Mouse (Mus musculus) liver, embryonic 15.5 days (tissue): Measurements from ENCODE around the gene Prr5. TPM values are rescaled to one million over a fixed set of nuclear protein-coding genes. Genes with fewer than 3 reads are reported as not detected.

Experiments used
- ATAC-seq: fragments of 200-750 bp; cut with Nextera tagmentation; 2 replicates; pipeline ENCODE4 v1.8.0; 2017; ENCODE audit warnings: moderate number of reproducible peaks, mild to moderate bottlenecking, moderate library complexity; ENCODE audit not compliant: insufficient read depth
- H3K27ac ChIP-seq: fragments of 300-500 bp; sonication (generic); replicated peaks from 2 replicates; pipeline ENCODE4 v1.5.1; 2015; ENCODE audit warnings: mild to moderate bottlenecking, inconsistent platforms
- H3K27me3 ChIP-seq: fragments of 300-500 bp; sonication (generic); 2 replicates; pipeline ENCODE4 v1.6.1; 2015; ENCODE audit warnings: mild to moderate bottlenecking, inconsistent platforms
- H3K36me3 ChIP-seq: fragments of 300-500 bp; sonication (generic); replicated peaks from 2 replicates; pipeline ENCODE4 v1.6.1; 2015; ENCODE audit warnings: moderate library complexity, mild to moderate bottlenecking, inconsistent platforms
- H3K4me1 ChIP-seq: fragments of 300-500 bp; sonication (generic); replicated peaks from 2 replicates; pipeline ENCODE4 v1.6.1; 2015; ENCODE audit warnings: inconsistent platforms
- H3K4me2 ChIP-seq: fragments of 300-500 bp; sonication (generic); 2 replicates; pipeline ENCODE4 v1.6.1; 2015; ENCODE audit warnings: moderate library complexity, mild to moderate bottlenecking, inconsistent platforms
- H3K4me3 ChIP-seq: fragments of 300-500 bp; sonication (generic); replicated peaks from 2 replicates; pipeline ENCODE4 v1.5.1; 2015; ENCODE audit warnings: mild to moderate bottlenecking, inconsistent platforms
- H3K9ac ChIP-seq: fragments of 300-500 bp; sonication (generic); 2 replicates; pipeline ENCODE4 v1.6.1; 2015; ENCODE audit warnings: moderate library complexity, mild to moderate bottlenecking, inconsistent platforms
- H3K9me3 ChIP-seq: fragments of 300-500 bp; sonication (generic); replicated peaks from 2 replicates; pipeline ENCODE4 v1.6.1; 2016; ENCODE audit warnings: inconsistent platforms
- WGBS: fragments of 180-500 bp; shearing (Covaris S2); methylation state at CpG from one replicate; pipeline ENCODE4 v1.1.7; 2015; ENCODE audit warnings: mixed read lengths; ENCODE audit not compliant: insufficient replicate concordance; 5-methylcytosine and 5-hydroxymethylcytosine counted together
- polyA plus RNA-seq: library from polyadenylated mRNA; unstranded; fragments of >200 nt; fragmentation: Nextera tagmentation; extraction: Ambion mirVana; gene quantifications from 2 replicates; pipeline ENCODE4 v1.2.1, GENCODE M21; 2015

Gene Prr5
- polyA plus RNA-seq, 1 experiment from 2014 or later = 5.1 TPM

- Histone ChIP-seq H3K4me2 (no peak overlapping the region), H3K27me3 (no peaks in the 10 kb centered on the region), H3K4me3 (no peak overlapping the region), H3K9ac (no peak overlapping the region), H3K9me3 (no peaks in the 10 kb centered on the region), H3K27ac (no peak overlapping the region), H3K36me3 (no peaks in the 10 kb centered on the region), H3K4me1 (no peaks in the 10 kb centered on the region)
- no peak for ATAC-seq
- 69% methylated on average over 11 of the region's 11 CpGs for WGBS
Measured at GRCm38 (mm10) chr15:84736346-84736993, 67.0 kb downstream of the Prr5 start.

DNA sequence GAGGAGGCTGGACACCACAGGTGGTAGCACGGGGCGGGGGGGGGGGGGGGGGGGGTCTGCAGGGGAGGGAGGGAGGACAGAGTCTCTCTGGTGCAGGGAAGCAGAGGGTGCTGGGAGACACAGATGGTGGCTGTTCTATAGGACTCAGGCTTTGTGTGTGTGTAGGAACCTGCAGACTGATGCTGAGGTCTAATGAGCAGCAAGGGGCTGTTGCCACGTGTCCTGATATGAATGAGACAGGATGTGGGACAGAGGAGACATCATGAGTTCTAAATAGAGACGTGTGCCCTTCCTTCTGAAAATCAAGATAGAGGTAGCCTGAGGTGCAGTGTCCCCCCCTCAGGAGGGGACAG, 67.5 kb downstream of the Prr5 start:
- Histone ChIP-seq H3K27ac (no peak overlapping the region), H3K36me3 (no peaks in the 10 kb centered on the region), H3K4me1 (no peaks in the 10 kb centered on the region), H3K4me2 (no peak overlapping the region), H3K9me3 (no peaks in the 10 kb centered on the region), H3K27me3 (no peaks in the 10 kb centered on the region), H3K9ac (no peak overlapping the region), H3K4me3 (no peak overlapping the region)
- ATAC-seq = no peak
- 27% methylated on average over 3 of the region's 4 CpGs for WGBS

- H3K4me2 ChIP-seq = no peak overlapping the region
- no peak overlapping the region for H3K27ac ChIP-seq
- H3K4me3 ChIP-seq = no peak overlapping the region
- WGBS = 75% methylated on average over 7 of the region's 7 CpGs
- no peaks in the 10 kb centered on the region for H3K27me3 ChIP-seq
- H3K9ac ChIP-seq = no peak overlapping the region
- no peaks in the 10 kb centered on the region for H3K4me1 ChIP-seq
- H3K36me3 ChIP-seq = no peaks in the 10 kb centered on the region
- ATAC-seq = no peak
- no peaks in the 10 kb centered on the region for H3K9me3 ChIP-seq
Measured at GRCm38 (mm10) chr15:84738246-84738645, 68.8 kb downstream of the Prr5 start.

GRCm38 (mm10) chr15:84741573-84741972, 72.2 kb downstream of the Prr5 start:
- ATAC-seq = no peak
- WGBS = 34% methylated on average over 3 of the region's 3 CpGs

GRCm38 (mm10) chr15:84743347-84743746, 73.9 kb downstream of the Prr5 start:
- ATAC-seq = no peak
- H3K27me3 ChIP-seq = no peaks in the 10 kb centered on the region

More at GRCm38 (mm10) chr15:84741573-84741972, 72.2 kb downstream of the Prr5 start:
- Histone ChIP-seq H3K4me2 (no peak overlapping the region), H3K9me3 (no peaks in the 10 kb centered on the region), H3K36me3 (no peaks in the 10 kb centered on the region), H3K9ac (no peak overlapping the region), H3K27ac (no peak overlapping the region), H3K4me3 (no peak overlapping the region), H3K27me3 (no peaks in the 10 kb centered on the region), H3K4me1 (no peaks in the 10 kb centered on the region)

GRCm38 (mm10) chr15:84744308-84744707, 74.9 kb downstream of the Prr5 start:
- H3K27me3 ChIP-seq = no peaks in the 10 kb centered on the region
- H3K9ac ChIP-seq = no peak overlapping the region
- H3K4me3 ChIP-seq = no peak overlapping the region
- no peaks in the 10 kb centered on the region for H3K36me3 ChIP-seq
- WGBS = 18% methylated on average over 2 of the region's 2 CpGs
- H3K4me1 ChIP-seq = no peaks in the 10 kb centered on the region
- no peak for ATAC-seq
- no peaks in the 10 kb centered on the region for H3K9me3 ChIP-seq
- no peak overlapping the region for H3K27ac ChIP-seq
- no peak overlapping the region for H3K4me2 ChIP-seq

More at GRCm38 (mm10) chr15:84743347-84743746, 73.9 kb downstream of the Prr5 start:
- WGBS = 3% methylated on average over 3 of the region's 3 CpGs
- Histone ChIP-seq H3K27ac (0 out of 2 replicates have a peak overlapping the region, but pooled peaks have one; percentile 41), H3K4me2 (no peak overlapping the region), H3K4me3 (no peak overlapping the region), H3K36me3 (no peaks in the 10 kb centered on the region), H3K4me1 (no peaks in the 10 kb centered on the region), H3K9me3 (no peaks in the 10 kb centered on the region), H3K9ac (no peak overlapping the region)

GRCm38 (mm10) chr15:84745831-84746230, 76.4 kb downstream of the Prr5 start:
- ATAC-seq = no peak

More at GRCm38 (mm10) chr15:84745831-84746230, 76.4 kb downstream of the Prr5 start:
- WGBS = 69% methylated on average over 4 of the region's 4 CpGs
- Histone ChIP-seq H3K9me3 (no peaks in the 10 kb centered on the region), H3K36me3 (no peaks in the 10 kb centered on the region), H3K4me3 (no peak overlapping the region), H3K4me2 (no peak overlapping the region), H3K27me3 (no peaks in the 10 kb centered on the region), H3K9ac (no peak overlapping the region), H3K4me1 (no peaks in the 10 kb centered on the region), H3K27ac (no peak overlapping the region)

Other genes with a start within 250 kb of the Prr5 start
- gene Shisal1, start 222.5 kb upstream of the Prr5 start, polyA plus RNA-seq = 0.12 and 0.20 TPM in 2 replicates
- 0.74 and 0.84 TPM in 2 replicates for gene Rtl6, start 111.8 kb upstream of the Prr5 start, polyA plus RNA-seq
- 0.40 and 0.43 TPM in 2 replicates for gene Arhgap8, start 50.4 kb downstream of the Prr5 start, polyA plus RNA-seq
- gene Phf21b, start 186.4 kb downstream of the Prr5 start, polyA plus RNA-seq = 0.03 TPM in 1 of 2 replicates, not detected in the other